Mouse (Mus musculus) Muller cell, postnatal 12 days (primary cell): ENCODE measurements around the gene Adam1a.

ENCODE experiments used
- DNase-seq: peaks from one replicate; pipeline ENCODE4 v3.0.0-alpha.2; 2015; ENCODE audit errors: inconsistent ontology term

Gene Adam1a

DNA sequence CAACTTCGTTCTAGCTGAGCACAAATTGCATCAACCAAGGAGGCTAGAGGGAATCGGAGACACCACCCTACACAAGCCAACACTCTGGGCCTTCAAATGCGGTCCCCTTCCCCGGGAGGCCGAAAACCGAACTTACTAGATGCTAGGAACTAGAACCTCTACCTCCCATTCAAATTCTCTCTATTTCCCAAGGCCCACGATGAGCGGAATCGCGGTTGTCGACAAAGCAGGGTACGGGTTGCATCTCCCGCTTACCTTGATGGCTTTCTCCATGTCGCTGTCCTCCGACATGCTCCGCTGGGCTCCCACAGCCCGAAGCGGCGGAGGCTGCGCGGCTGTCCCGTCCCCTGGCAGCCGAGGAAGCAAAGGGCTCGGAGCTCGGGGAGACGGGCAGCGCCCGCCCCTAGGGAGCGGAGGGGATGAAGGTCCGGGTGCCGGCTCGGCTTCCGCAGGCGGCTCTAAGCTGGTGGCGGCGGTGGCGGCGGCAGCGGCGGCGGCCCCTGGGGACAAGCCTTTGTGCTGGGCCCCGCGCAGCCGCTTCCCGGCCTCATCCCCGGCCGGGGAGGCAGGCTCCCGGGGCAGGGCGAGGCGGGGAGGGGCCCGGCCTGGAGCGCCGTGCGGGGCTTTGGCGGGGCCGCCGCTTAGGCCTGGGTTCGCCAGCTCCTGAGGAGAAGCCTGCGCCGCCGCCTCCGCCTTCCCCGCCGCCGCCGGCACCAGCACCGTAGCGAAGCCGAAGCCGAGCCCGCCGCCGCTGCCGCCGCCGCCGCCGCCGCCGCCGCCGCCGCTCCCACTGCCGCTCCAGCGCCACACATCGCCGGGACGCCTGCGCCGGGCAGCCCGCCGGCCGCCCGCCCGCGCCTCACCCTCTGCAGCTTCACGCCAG, at the start of gene Adam1a, which contains the start of gene Gm42878:
TSS of gene Adam1a (minus strand) at position 573 of the 883 bp plus-strand sequence.
TSS of gene Gm42878 (minus strand) at position 573 of the 883 bp plus-strand sequence.
- DNase-seq, result peak; percentile 65

DNA sequence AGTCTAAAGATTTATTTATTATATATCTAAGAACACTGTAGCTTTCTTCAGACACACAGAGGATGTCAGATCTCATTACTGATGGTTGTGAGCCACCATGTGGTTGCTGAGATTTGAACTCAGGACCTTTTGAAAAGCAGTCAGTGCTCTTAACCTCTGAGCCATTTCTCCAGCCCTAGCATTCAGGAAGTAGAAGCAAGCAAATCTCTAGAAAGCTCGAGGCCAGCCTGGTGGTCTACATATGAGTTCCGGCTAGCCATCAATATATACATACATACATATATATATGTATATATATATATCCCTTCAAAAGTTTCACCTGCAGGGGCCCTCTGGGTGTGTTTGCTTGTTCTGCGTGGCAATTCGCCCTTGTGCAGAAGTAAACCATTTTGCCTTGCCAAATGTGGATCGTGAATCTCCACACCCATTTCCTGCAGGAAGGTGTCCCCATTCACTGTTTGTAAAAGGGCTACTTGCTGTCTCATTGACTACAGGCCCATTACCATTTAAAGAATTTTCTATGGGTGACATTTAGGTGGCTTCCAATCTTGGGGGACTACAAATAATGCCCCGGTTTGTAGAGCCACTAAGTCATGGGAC, 49.5 kb upstream of the Adam1a start:
- DNase-seq, result no peak

DNA sequence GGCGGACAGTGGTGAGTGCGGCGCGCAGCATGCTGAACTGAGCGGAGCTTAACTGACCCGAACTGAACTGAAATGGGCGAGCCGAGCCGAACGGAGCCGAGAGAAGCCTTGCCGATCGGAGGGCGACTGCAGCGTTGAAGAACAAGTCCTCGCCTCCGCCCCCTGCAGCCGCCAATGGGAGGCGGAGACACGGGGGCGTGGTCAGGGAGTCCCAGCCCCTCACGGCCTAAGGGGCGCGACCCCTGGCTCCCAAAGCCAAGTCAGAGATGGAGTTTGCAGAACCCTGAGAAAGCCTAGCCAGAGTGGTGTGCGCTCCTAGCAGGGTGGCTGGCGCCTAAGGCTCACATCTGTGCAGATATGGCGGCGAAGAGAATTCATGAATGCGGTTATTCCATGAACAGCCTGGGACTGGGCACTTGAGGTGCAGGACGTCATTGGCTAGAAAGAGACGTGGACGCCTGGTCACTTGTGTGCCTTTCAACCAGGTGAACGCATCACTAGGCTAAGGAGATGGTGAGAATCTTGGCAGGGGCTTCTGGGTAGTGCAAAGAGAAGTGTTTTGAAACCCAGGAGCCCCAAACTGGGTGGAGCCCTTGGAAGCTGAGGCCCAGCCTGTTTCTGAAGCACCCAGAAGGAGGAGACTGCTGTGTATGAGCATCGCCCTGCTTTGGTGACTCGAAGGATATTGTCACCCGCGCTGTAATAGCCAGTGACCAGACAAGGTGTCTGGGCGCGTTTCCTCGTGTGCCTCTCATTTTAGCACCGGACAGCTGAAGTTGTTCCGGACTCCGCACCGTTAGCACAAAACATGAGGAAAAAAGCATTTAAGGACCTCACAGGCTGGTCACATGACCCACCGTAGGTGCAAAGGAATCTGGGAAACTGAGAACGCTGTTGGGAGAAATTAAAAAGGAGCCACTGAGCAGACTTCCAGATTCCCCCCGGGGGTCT, 48.4 kb upstream of the Adam1a start, which contains the start of gene Aldh2:
TSS of gene Aldh2 (minus strand) at position 374 of the 951 bp plus-strand sequence.
- DNase-seq, result peak; percentile 91

DNA sequence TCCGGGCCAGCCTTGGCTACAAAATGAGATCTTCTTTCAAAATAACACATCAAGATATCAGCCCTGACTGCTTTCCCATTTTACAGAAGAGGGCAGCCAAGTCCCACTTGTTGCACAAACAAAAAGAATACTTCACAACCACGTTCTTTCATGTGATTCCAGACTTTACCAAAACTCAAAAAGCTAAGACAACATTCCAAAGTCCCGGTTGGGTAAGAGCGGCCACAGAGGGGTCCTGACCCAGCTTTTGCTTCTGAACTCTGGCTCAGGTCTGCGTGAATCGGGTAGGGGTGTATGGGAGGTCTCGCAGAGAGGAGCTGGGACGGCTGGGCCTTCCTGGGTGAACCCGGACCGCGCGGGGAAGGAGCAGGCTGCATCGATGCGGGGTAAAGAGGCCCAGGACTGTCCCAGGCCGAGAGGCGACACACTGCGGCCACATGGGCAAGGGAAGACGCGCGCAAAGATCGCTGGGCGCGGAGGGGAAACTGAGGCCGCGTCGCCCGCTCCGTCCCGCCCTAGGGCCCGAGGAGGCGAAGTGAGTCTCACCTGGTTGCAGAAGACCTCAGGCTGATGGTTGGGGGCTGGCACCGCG, 47.6 kb upstream of the Adam1a start:
- no peak for DNase-seq

DNA sequence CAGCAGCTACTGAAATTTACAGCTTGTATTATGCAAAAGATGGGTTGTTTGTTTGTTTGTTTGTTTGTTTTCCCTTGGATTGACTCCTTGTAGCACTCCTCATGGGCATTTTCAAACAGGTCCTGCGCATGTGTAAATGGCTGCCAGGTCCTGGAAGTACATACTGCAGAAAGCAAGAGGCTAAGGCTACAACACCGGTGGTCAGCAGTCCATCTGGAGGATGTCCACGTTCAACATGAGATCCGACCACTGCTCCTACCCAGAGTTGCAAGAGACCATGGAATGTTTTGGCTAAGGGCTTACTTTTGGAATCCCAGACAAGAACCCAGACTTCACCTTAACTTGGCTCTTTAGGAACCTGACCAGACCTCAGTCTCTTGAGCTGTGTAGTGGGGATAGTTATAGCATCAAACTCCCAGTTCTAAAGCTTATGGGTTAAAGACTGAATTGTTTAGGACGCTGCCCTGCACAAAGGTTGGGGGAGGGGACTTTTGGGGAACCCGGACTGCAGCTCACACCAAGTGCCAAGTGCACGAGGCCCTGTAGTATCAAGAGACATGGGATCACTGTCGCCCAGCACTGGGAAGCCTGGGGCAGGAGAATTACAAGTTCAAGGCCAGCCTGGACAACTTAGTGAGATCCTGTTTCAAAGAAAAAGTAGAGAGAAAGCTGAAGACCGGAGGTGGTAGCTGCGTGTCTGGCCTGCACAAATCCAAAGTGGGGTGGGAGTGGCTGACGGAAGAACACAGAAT, 47.0 kb upstream of the Adam1a start:
- DNase-seq, result no peak

DNA sequence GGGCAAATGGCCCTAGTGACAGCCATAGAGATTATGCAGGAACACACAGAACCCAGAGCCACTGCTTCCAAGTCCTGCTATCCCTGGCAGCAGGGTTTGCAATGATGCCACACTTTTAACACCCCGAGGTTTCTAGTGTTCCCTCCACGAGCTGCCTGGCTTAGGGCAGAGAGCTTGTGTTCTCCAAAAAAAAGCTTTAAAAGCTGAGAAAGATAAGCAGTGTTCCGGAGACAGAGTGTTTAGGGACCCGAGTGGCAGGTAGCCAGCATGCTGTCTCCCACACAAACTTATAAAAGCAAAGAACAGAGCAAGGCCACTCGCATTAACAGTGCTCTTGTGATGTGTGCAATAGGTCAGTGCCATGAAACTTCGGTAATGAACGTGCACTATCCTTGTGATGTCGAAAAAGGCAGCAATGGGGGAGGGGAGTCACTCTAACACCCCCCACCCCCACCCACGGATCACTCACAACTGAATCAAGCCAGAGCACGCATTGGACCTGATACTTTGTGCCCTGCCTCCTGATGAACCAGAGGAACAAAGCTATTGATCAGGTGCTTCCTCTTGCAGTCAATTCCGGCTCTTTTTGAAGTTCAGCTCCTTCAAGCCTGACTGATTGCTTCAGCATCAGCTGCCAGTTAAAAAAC, 46.3 kb upstream of the Adam1a start:
- no peak for DNase-seq

DNA sequence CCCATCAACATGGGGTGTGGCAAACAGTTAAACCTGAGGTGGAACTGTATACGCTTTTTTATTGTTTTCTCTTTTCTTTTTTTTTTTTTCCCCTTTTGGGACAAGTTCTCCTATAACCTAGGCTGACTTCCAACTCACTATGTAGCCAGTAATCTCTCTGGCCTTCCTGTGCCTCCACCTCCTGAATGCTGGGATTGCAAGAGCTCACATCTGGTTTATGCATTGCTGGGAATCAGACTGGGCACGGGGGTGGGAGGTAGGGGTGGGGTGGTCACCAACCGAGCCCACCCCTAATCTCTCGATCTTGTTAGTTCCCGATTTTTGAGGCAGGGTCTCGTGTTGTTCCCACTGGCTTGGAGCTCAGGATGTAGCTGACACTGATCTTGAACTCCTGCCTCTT, 44.6 kb upstream of the Adam1a start:
- DNase-seq, result no peak

DNA sequence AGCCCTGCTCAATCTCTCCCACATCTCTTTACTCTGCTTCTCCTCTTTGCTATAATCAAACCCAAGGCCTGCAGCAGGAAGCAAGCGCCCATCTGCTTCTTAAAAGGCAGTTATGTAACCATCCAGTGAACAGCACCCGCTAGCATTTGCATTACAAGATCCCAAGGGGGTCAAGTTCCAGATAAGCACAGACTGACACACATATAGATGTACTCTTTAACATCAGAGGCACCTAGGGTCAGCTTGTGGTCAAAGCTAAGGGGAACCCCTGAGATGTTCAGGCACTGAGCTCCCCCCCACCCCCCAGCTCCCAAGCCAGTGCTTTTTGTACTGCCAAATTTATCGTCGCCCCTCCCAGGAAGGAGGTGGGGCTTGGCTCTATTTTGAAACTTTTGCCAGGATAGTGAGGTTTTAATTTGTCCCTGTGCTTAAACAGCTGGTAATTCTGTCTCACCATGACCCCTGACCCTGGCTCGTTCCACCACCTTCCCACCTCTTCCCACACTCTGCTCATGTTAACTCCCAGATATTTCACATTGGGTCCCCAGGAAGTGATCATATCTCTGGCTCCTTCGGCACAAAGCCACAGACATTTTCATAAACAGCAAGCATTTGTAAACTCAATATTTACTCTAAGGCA, 41.2 kb upstream of the Adam1a start:
- no peak for DNase-seq

DNA sequence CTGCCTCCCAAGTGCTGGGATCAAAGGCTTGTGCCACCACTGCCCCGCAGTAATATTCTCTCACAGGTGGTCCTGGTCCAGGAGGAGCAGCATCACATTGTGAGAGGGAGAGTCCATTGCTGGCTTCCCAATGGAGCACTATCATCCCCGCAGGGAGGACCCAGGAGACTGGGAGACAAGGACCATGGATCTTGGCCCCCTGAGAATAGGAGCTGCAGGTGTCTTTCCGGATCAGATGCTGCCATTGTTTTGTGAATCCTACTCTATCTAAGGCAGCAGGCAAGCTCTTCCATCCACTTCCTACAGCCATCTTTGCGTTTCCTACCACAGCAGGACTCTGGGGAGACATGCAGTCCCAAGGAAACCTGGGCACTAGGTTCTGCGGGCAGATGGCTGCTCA, 40.4 kb upstream of the Adam1a start:
- DNase-seq, result no peak

DNA sequence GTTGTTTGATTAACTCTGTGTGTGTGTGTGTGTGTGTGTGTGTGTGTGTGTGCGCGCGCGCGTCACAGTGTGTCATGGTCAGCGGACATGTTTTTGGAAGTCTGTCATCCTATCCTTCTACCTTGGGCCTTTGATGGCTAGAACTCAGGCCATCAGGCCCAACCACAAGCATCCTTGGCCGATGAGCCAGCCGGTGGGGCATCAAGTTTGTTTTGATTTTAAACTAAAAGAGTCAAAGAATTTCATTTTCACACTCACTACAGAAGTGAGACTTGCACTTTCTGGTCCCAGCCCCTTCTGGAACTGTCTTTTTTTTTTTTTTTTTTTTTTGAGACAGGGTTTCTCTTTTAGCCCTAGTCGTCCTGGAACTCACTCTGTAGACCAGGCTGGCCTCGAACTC, 39.7 kb upstream of the Adam1a start:
- no peak for DNase-seq

DNA sequence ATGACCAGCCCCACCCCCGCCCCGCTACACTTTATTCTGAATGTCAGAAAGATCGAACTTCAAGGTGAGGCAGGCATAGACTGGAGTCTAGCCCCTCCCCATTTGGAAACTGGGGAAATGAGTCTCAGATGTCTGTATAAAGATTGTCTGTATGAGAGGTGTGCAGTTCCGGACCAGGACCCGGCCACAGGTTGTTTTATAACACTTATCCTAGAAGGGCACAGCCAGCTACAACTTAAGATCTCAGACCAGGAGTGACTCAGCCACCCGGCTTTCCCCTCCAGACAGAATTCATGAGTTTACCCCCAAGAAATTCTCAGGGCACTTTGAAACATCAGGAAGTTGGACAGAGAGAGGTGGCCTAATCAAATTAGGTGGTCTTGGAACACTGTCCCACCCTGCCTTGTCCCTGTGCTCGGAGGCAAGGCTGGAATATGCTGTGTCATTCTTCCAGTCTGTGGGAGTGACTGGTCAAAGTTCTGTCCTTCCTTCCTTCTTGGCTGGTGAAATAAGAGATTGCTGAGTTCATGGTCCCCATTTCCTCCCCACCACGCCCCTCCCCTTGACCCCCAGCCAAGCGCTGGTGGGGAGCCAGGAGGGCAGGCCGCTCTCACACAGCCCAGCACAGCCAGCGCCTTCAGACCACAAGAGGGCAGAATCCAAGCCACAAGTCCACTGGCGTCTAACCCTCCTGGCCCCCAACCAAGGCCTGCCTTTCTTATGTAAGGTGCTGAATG, 38.7 kb upstream of the Adam1a start:
- DNase-seq, result peak; percentile 91

DNA sequence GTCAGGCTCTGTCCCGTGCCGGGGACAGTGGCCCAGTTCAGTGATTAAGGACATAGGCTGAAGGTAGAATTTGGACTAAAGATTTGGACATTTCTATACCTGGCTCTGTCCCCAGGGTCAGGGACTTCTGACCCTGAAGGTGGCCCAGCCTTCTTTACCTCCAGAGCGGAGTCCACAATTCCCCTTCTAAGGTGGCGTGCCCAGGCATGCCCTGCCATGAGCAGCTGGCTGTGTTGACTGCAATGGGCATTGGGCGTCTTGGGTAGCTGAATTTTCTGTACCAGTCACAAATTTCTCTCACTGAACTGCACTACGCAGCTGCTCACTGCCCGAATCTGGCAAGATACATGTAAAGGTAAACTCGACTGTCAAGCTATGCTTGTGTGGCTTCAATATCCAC, 36.7 kb upstream of the Adam1a start:
- no peak for DNase-seq

DNA sequence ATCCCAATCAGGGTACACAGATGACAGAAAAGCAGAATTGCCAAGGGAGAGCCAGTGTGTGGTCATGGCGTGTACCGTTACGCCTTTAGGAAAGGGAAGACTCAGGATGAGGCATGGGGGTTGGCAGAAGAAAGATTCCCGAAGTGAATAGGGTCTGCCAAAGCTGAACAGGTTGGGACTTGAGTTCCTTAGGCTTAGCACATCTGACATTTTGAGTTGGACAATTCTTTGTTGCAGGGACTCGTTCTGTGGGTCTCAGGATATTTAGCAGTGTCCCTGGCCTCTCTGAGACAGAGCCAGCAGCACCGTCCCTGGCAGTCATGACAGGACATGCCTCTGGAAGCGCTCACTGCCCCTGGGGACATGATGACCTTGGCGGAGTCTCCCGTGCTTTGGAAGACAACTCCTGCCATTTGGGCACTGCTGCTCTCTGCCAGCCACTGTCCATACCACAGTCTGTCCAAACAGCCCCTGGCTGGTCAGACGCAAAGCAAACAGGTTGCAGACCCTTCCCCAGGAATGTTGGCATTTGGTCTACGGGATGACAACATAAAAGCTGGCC, 31.7 kb upstream of the Adam1a start:
- no peak for DNase-seq

DNA sequence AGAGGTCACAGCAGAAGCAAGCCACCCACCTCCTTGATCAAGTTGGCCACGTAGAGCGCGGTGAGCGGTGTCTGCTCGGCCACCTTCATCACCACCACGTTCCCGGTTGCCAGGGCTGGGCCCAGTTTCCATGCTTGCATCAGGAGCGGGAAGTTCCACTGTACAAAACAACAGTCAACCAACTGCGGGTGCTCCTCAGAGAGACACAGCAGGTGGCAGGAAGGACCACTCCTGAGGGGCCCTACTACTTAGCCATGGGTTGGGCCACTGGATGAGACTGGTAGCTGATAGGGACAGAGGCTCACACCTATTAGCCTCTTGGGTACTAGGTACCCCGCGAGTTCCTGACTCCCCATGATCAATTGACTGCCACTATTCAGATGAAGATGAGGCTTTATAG, 30.6 kb upstream of the Adam1a start:
- no peak for DNase-seq

DNA sequence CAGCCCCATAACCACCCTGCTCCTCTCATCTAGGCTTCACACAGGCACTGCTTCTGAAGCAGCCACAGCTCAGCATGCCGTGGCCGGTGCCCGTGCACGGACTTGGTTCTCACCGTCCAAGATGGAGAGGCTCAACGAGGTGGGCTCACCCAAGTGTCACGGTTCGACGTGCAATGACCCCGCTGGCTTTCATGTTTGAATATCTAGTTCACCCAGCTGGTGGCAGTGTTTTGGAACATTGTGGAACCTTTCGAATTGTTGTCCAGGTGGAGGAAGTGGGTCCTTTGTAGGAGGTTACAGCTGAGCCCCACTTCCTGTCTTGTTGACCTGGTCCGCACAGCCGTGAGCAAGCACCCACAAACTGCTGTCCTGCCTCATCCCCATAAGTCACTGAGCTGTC, 28.9 kb upstream of the Adam1a start:
- no peak for DNase-seq

DNA sequence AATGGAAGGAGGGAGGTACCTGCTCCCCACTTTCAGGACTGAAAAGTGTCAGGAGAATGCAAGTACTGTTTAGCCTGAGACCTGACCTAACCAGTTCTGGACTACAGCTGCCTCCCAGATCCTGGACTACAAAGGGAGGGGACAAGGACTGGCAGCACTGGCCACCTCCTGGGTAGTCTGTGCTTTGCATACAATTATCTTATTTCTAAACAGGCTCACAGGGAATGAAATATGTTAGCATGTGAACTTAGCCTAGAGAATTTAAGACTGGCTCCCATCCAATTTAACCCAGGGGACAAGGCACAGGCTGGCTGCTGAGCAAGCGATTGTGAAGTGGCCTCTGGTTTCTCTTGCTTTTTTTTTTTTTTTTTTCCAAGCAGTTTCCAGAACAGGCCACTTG, 25.5 kb upstream of the Adam1a start:
- DNase-seq, result no peak

DNA sequence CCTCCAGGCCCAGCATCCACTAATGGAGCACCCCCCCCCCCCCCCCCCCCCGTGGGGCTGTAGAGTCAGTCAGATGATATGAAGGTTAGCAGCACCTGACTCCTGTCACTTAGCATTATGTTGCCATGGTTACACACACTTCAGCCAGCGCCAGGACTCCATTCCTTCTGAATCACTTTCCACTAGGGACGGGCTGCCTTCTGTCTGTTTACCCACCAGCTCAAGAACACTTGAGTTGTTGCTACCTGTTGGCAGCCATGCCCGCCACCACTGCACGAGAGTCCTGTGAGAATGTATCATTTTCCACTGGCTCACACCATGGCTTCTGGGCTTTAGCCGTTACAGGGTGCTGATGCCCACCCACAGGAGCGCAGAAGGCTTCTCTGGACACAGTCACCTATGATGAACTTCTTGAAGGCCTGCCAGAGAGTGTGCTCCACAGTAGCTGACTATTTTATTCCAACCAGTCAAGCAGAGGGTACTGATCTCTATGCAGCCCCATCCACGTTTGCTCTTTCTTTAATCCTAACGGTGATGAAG, 24.7 kb upstream of the Adam1a start:
- DNase-seq, result no peak

DNA sequence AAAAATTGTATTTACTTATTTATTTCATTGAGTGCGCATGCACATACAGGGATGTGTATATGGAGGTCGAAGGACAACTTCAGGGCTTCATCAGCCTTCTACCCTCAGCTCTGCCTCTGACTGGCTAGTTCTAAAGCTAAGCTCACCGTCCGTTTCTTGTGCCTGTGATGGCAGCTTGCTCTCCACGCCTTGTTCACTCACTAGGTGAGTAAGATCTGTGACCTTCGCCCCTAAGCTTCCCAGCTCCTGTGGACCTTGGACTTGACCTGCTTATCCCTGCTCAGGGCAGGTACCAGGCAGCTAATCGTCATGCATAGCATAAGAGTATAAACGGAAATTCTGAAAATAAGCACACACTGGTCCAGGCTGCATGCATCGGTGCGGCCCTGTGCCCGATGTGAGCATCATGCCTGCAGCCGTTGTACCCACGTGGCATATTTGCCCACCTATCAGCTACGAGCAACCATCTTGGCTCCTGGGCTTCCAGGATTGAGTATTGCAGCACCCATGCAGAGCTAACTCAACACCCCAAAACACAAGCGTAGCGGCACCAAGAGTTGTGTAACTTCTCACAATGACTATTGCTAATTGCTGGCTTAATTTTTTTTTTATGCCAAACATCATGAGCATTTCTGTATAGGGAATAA, 20.9 kb upstream of the Adam1a start:
- no peak for DNase-seq
